Mouse (Mus musculus): Measurements from ENCODE around the gene 4930558C23Rik. TPM values are rescaled to one million over a fixed set of nuclear protein-coding genes. Genes with fewer than 3 reads are reported as not detected.
"Not testable (repeated sequence)": the region's sequence is repeated elsewhere in the genome, so short reads cannot be mapped to it uniquely, and the experiment has no call there.

4930558C23Rik gene
- polyA plus RNA-seq, 1 experiment, result not detected

GRCm38 (mm10) chr3:95435561-95435960, 32.9 kb upstream of the 4930558C23Rik start:
- Histone ChIP-seq H3K4me3 (ENCODE audit: low read depth, low read length) (no peak overlapping the region), H3K27me3 (ENCODE audit: control insufficient read depth, insufficient read depth, low read length) (no peaks in the 10 kb centered on the region), H3K4me1 (ENCODE audit: control insufficient read depth, insufficient read depth, insufficient read length, low read length) (no peaks in the 10 kb centered on the region), H3K36me3 (ENCODE audit: control insufficient read depth, insufficient read depth, low read length) (peaks cover 11% of the 10 kb centered on the region; the same call in 1 of the 2 replicates), H3K27ac (ENCODE audit: insufficient read depth, low read depth, low read length) (no peak overlapping the region)
- WGBS, result 62% methylated on average over 1 of the region's 1 CpGs
- no peak for TF ChIP-seq POLR2A (IDR thresholded peaks at IDR 0.05; ENCODE audit: low read depth, low read length)
- no peak for TF ChIP-seq CTCF (IDR thresholded peaks at IDR 0.05; ENCODE audit: extremely low read depth, insufficient read length, insufficient replicate concordance, low read depth, low read length)

- TF ChIP-seq POLR2A (IDR thresholded peaks at IDR 0.05; ENCODE audit: low read depth, low read length) (no peak), CTCF (IDR thresholded peaks at IDR 0.05; ENCODE audit: extremely low read depth, insufficient read length, insufficient replicate concordance, low read depth, low read length) (no peak)
- Histone ChIP-seq H3K4me3 (ENCODE audit: low read depth, low read length) (peak overlapping the region; percentile 81), H3K27me3 (ENCODE audit: control insufficient read depth, insufficient read depth, low read length) (no peaks in the 10 kb centered on the region), H3K27ac (ENCODE audit: insufficient read depth, low read depth, low read length) (peak overlapping the region; percentile 47; the same call in 1 of the 2 replicates), H3K36me3 (ENCODE audit: control insufficient read depth, insufficient read depth, low read length) (peaks cover 11% of the 10 kb centered on the region; the same call in 1 of the 2 replicates), H3K4me1 (ENCODE audit: control insufficient read depth, insufficient read depth, insufficient read length, low read length) (no peaks in the 10 kb centered on the region)
- WGBS, result 3% methylated on average over 7 of the region's 7 CpGs
Measured at GRCm38 (mm10) chr3:95434983-95435370, 32.3 kb upstream of the 4930558C23Rik start.

- no peaks in the 10 kb centered on the region for H3K4me1 ChIP-seq (ENCODE audit: control insufficient read depth, insufficient read depth, insufficient read length, low read length)
- H3K36me3 ChIP-seq (ENCODE audit: control insufficient read depth, insufficient read depth, low read length), result peaks cover 11% of the 10 kb centered on the region; the same call in 1 of the 2 replicates
- H3K27me3 ChIP-seq (ENCODE audit: control insufficient read depth, insufficient read depth, low read length), result no peaks in the 10 kb centered on the region
- under 1% methylated on average over 47 of the region's 47 CpGs for WGBS
- peak within 1 kb of the TSS; percentile 47 for H3K27ac ChIP-seq (ENCODE audit: insufficient read depth, low read depth, low read length)
- peak within 1 kb of the TSS; percentile 81 for H3K4me3 ChIP-seq (ENCODE audit: low read depth, low read length)
- TF ChIP-seq POLR2A (IDR thresholded peaks at IDR 0.05; ENCODE audit: low read depth, low read length) (peak; percentile 76), CTCF (IDR thresholded peaks at IDR 0.05; ENCODE audit: extremely low read depth, insufficient read length, insufficient replicate concordance, low read depth, low read length) (no peak)
Measured at GRCm38 (mm10) chr3:95434136-95434982, 31.7 kb upstream of the 4930558C23Rik start, which contains the start of gene Arnt. Arnt (plus strand) TSS chr3:95434388.

- Histone ChIP-seq H3K27me3 (ENCODE audit: control insufficient read depth, insufficient read depth, low read length) (no peaks in the 10 kb centered on the region), H3K4me3 (ENCODE audit: low read depth, low read length) (no peak overlapping the region; the same call in 1 of the 2 replicates), H3K4me1 (ENCODE audit: control insufficient read depth, insufficient read depth, insufficient read length, low read length) (no peaks in the 10 kb centered on the region), H3K27ac (ENCODE audit: insufficient read depth, low read depth, low read length) (no peak overlapping the region; the same call in 1 of the 2 replicates), H3K36me3 (ENCODE audit: control insufficient read depth, insufficient read depth, low read length) (peaks cover 11% of the 10 kb centered on the region; the same call in 1 of the 2 replicates)
- no peak for TF ChIP-seq POLR2A (IDR thresholded peaks at IDR 0.05; ENCODE audit: low read depth, low read length)
- no peak for TF ChIP-seq CTCF (IDR thresholded peaks at IDR 0.05; ENCODE audit: extremely low read depth, insufficient read length, insufficient replicate concordance, low read depth, low read length)
- 49% methylated on average over 10 of the region's 10 CpGs for WGBS
Measured at GRCm38 (mm10) chr3:95433301-95433915, 30.8 kb upstream of the 4930558C23Rik start.

- WGBS, result 77% methylated on average over 6 of the region's 11 CpGs
- not testable (repeated sequence) for H3K4me1 ChIP-seq (ENCODE audit: control insufficient read depth, insufficient read depth, insufficient read length, low read length)
Measured at GRCm38 (mm10) chr3:95428423-95428822, 25.8 kb upstream of the 4930558C23Rik start.

GRCm38 (mm10) chr3:95427891-95428238, 25.2 kb upstream of the 4930558C23Rik start:
- WGBS, result 10% methylated on average over 16 of the region's 21 CpGs
- H3K36me3 ChIP-seq (ENCODE audit: control insufficient read depth, insufficient read depth, low read length); H3K27ac ChIP-seq (ENCODE audit: insufficient read depth, low read depth, low read length): not testable (repeated sequence)

More at GRCm38 (mm10) chr3:95428423-95428822, 25.8 kb upstream of the 4930558C23Rik start:
- H3K4me3 ChIP-seq (ENCODE audit: low read depth, low read length); H3K27ac ChIP-seq (ENCODE audit: insufficient read depth, low read depth, low read length); H3K27me3 ChIP-seq (ENCODE audit: control insufficient read depth, insufficient read depth, low read length); H3K36me3 ChIP-seq (ENCODE audit: control insufficient read depth, insufficient read depth, low read length): not testable (repeated sequence)

GRCm38 (mm10) chr3:95427117-95427890, 24.7 kb upstream of the 4930558C23Rik start:
- peak overlapping the region; percentile 38 for H3K4me3 ChIP-seq (ENCODE audit: low read depth, low read length)
- H3K27ac ChIP-seq (ENCODE audit: insufficient read depth, low read depth, low read length); H3K36me3 ChIP-seq (ENCODE audit: control insufficient read depth, insufficient read depth, low read length): not testable (repeated sequence)

More at GRCm38 (mm10) chr3:95427891-95428238, 25.2 kb upstream of the 4930558C23Rik start:
- peak overlapping the region; percentile 38 for H3K4me3 ChIP-seq (ENCODE audit: low read depth, low read length)
- H3K27me3 ChIP-seq (ENCODE audit: control insufficient read depth, insufficient read depth, low read length); H3K4me1 ChIP-seq (ENCODE audit: control insufficient read depth, insufficient read depth, insufficient read length, low read length): not testable (repeated sequence)

GRCm38 (mm10) chr3:95426476-95426875, 23.8 kb upstream of the 4930558C23Rik start:
- not testable (repeated sequence) for H3K27me3 ChIP-seq (ENCODE audit: control insufficient read depth, insufficient read depth, low read length); H3K36me3 ChIP-seq (ENCODE audit: control insufficient read depth, insufficient read depth, low read length); H3K4me1 ChIP-seq (ENCODE audit: control insufficient read depth, insufficient read depth, insufficient read length, low read length); H3K4me3 ChIP-seq (ENCODE audit: low read depth, low read length); H3K27ac ChIP-seq (ENCODE audit: insufficient read depth, low read depth, low read length)
- 67% methylated on average over 5 of the region's 5 CpGs for WGBS

More at GRCm38 (mm10) chr3:95427117-95427890, 24.7 kb upstream of the 4930558C23Rik start:
- 27% methylated on average over 17 of the region's 33 CpGs for WGBS
- H3K4me1 ChIP-seq (ENCODE audit: control insufficient read depth, insufficient read depth, insufficient read length, low read length); H3K27me3 ChIP-seq (ENCODE audit: control insufficient read depth, insufficient read depth, low read length): not testable (repeated sequence)
